Mouse (Mus musculus): ENCODE measurements around the gene Atp2c1.

DNA sequence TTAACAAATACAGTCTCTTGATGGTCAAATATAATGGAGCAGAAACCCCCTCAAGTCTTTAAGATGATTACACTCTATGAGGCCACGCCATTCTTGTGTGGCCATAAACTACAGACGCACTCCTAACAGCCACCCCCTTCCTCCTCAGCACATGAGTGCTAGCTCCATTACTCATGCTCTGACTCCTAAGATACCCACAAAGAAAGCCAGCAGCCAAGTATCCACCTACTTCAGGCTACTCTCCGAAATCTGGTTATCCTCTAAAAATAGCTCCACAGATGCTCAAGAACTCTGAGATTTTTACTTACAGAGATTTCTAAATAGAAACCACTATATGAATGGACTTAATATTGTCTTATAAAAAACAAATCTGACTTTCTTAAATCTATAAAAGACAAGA is 34.4 kb downstream of the Atp2c1 start:
- no peak for TF ChIP-seq POLR2A (IDR thresholded peaks at IDR 0.05; ENCODE audit: insufficient read length, low read depth)
- TF ChIP-seq USF1 (IDR thresholded peaks at IDR 0.05; ENCODE audit: low read depth): no peak
- TF ChIP-seq E2F4 (IDR thresholded peaks at IDR 0.05; ENCODE audit: insufficient read depth): no peak
- TF ChIP-seq MAX (IDR thresholded peaks at IDR 0.05; ENCODE audit: low read depth): no peak
- TF ChIP-seq POLR2AphosphoS2 (IDR thresholded peaks at IDR 0.05; ENCODE audit: insufficient read length, low read depth): no peak
- no peak for TF ChIP-seq MYOD1 (IDR thresholded peaks at IDR 0.05; ENCODE audit: control insufficient read depth in 1 of 3, insufficient read length in 2 of 3, low read depth in 2 of 3)
